ENCODE assay signal across 17 mouse cellular contexts in the genomic region with DNA sequence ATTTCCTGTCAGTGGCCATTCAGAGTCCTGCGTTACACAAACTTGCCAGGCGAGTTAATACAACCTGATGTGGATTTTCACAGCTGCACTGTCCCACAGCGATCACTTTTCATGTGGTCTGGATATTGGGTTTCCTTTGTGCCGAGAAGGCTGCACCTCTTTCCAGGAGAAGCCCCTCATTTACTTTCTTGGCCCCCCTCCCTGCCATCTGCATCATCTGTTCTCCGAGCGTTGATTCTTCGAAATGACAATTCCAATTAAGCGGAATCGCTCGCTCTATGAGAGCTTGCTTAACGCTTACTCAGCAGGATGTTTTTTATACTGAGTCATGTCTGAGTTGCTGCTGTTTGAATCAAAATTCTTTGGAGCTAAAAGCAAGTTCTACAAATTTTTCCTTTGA.
DNase-seq lines count a peak whose midpoint lies in the region; ATAC-seq lines count a peak whose summit lies in the region.
"Had no signal": no experiment of that assay in that cellular context is flagged by ENCODE, and none has a peak within 500 bp of the region (broad histone marks: within the 10 kb centered on the region; RNA-seq: fewer than 3 reads in every experiment).

No protein-coding gene starts in this region.

- no peaks in the 10 kb centered on the region for H3K36me3 ChIP-seq in embryonic facial prominence, embryonic 15.5 days
- H3K36me3 ChIP-seq in limb, embryonic 10.5 days = no peaks in the 10 kb centered on the region
- no peaks in the 10 kb centered on the region for H3K36me3 ChIP-seq in heart, embryonic 12.5 days
- H3K36me3 ChIP-seq: hindbrain, embryonic 15.5 days; liver, embryonic 13.5 days had no signal

- H3K9ac ChIP-seq in embryonic facial prominence, embryonic 15.5 days = no peak overlapping the region
- no peak overlapping the region for H3K9ac ChIP-seq in heart, embryonic 12.5 days
- H3K9ac ChIP-seq: hindbrain, embryonic 15.5 days; liver, embryonic 13.5 days had no signal

- H3K4me1 ChIP-seq in embryonic facial prominence, embryonic 15.5 days = peaks cover 39% of the 10 kb centered on the region
- peaks cover 50% of the 10 kb centered on the region for H3K4me1 ChIP-seq in limb, embryonic 10.5 days
- H3K4me1 ChIP-seq in heart, embryonic 12.5 days (replicated peaks) = peaks cover 31% of the 10 kb centered on the region
- H3K4me1 ChIP-seq: liver, embryonic 13.5 days had no signal

- DNase-seq in embryo, embryonic 11 days = peak; percentile 35
- no peak for DNase-seq in embryo, embryonic 10 days (ENCODE audit: low spot score)
- DNase-seq in 3T3-L1 (ENCODE audit: low read depth, low spot score) = peak; percentile 57
- no peak for DNase-seq in limb, embryonic 10.5 days (ENCODE audit: low spot score)
- DNase-seq in kidney, postnatal 14 days = no peak
- DNase-seq in spleen, postnatal 10 days (ENCODE audit: low spot score in 2 of 2) = no peak
- DNase-seq: cerebellum, adult 18-20 months; kidney, adult 9 months; liver, embryonic 13.5 days; lung, postnatal 4 days had no signal

- no peaks in the 10 kb centered on the region for H3K9me3 ChIP-seq in embryonic facial prominence, embryonic 15.5 days (replicated peaks)
- no peaks in the 10 kb centered on the region for H3K9me3 ChIP-seq in limb, embryonic 10.5 days (replicated peaks)
- no peaks in the 10 kb centered on the region for H3K9me3 ChIP-seq in heart, embryonic 12.5 days (replicated peaks)
- H3K9me3 ChIP-seq: G1E; hindbrain, embryonic 15.5 days; liver, embryonic 13.5 days had no signal

- ATAC-seq in embryonic facial prominence, embryonic 15.5 days (ENCODE audit: insufficient number of reproducible peaks, low FRiP score, low TSS enrichment, low read depth) = no peak; the same call in 1 of the 2 replicates
- ATAC-seq in heart, embryonic 12.5 days (ENCODE audit: insufficient number of reproducible peaks, low FRiP score) = no peak
- ATAC-seq: activated CD4-positive, CD25-positive, alpha-beta regulatory T cell, adult 4 months had no signal

- H3K27ac ChIP-seq in embryonic facial prominence, embryonic 15.5 days (replicated peaks) = peak overlapping the region; percentile 76
- peak overlapping the region; percentile 46 for H3K27ac ChIP-seq in limb, embryonic 10.5 days
- no peak overlapping the region for H3K27ac ChIP-seq in heart, embryonic 12.5 days (ENCODE audit: poor library complexity, severe bottlenecking)
- H3K27ac ChIP-seq: hindbrain, embryonic 15.5 days; layer of hippocampus, adult 2 months; liver, embryonic 13.5 days had no signal

- no peak overlapping the region for H3K4me2 ChIP-seq in embryonic facial prominence, embryonic 15.5 days (replicated peaks)
- no peak overlapping the region for H3K4me2 ChIP-seq in heart, embryonic 12.5 days
- H3K4me2 ChIP-seq: heart, embryonic 11.5 days; hindbrain, embryonic 15.5 days; liver, embryonic 13.5 days had no signal

- no peaks in the 10 kb centered on the region for H3K27me3 ChIP-seq in embryonic facial prominence, embryonic 15.5 days
- H3K27me3 ChIP-seq in limb, embryonic 10.5 days (ENCODE audit: low read depth, poor library complexity, severe bottlenecking) = no peaks in the 10 kb centered on the region
- no peaks in the 10 kb centered on the region for H3K27me3 ChIP-seq in heart, embryonic 12.5 days (replicated peaks)
- H3K27me3 ChIP-seq: hindbrain, embryonic 15.5 days; liver, embryonic 13.5 days had no signal

- 19% methylated on average over 11 of the region's 11 CpGs for WGBS in embryonic facial prominence, embryonic 15.5 days
- 69% methylated on average over 11 of the region's 11 CpGs for WGBS in limb, embryonic 10.5 days
- 85% methylated on average over 11 of the region's 11 CpGs for WGBS in heart, embryonic 12.5 days

- no peak overlapping the region for H3K4me3 ChIP-seq in embryonic facial prominence, embryonic 15.5 days (replicated peaks)
- no peak overlapping the region for H3K4me3 ChIP-seq in limb, embryonic 10.5 days
- no peak overlapping the region for H3K4me3 ChIP-seq in heart, embryonic 12.5 days
- H3K4me3 ChIP-seq: hindbrain, embryonic 15.5 days; layer of hippocampus, adult 2 months; liver, embryonic 13.5 days had no signal

Comparison
In these comparisons a context has a peak if more than half of its experiments do, and no peak if none do; other contexts are left out.
1. DNase-seq: peak in embryo, embryonic 11 days (single experiment) and 3T3-L1 (single experiment); none in embryo, embryonic 10 days (single experiment), limb, embryonic 10.5 days (single experiment), kidney, postnatal 14 days (single experiment) and spleen, postnatal 10 days (0 of 2).